Mouse (Mus musculus): Measurements from ENCODE around the gene Syngap1.

The Syngap1 gene

DNA sequence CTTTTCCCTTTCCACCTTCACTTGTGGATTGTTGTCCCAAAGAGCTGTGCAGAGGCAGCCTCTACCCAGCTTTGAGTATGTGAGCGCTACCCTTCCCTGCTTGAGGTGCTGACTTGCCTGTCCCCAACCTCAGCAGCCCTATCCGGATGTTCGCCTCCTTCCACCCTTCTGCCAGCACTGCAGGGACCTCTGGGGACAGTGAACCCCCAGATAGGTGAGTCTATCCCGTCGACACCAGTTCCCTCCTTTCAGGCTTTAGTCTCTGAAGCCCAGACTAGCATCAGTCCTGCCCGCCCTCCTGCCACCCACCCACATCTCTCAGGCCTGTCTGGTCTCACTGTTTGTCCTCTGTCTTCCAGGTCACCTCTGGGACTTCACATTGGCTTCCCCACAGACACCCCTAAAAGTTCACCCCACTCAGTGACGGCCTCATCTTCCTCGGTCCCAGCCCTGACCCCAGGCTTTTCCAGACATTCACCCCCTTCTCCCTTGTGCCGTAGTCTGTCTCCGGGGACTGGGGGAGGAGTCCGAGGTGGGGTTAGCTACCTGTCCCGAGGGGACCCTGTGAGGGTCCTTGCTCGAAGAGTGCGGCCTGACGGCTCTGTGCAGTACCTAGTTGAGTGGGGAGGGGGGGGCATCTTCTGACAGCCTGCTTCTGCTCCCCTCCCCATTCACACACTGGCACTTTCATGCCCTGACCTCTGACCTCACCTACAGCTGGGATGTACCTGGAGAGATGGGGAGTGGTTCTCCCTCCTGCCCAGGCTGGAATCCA is 3.9 kb upstream of the Syngap1 start:
- DNase-seq (ENCODE audit: low spot score in 2 of 2), result no peak

- no peak for DNase-seq (ENCODE audit: low spot score in 2 of 2)
These were observed 3.0 kb upstream of the Syngap1 start for GRCm38 (mm10) chr17:26937883-26938695.

DNA sequence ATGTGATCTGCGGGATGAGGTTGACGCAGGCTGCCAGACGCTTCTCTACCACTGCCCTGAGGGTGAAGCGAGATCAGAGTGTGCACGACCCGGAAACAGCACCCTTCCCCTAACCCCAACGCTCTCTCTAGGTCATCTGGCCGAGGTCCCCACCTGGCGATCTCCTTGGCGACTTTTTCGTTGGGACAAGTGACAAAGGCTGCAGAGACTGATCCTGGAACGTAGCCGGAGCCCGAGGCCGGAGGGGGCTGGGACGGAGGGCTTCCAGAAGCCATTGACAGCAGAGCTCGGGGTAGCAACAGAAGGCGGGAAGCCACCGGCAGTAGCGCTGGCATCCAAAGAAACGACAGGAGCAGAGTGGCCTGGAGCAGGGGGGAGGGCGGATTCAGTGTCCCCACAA is 2.3 kb upstream of the Syngap1 start:
- no peak for DNase-seq (ENCODE audit: low spot score in 2 of 2)

- peak; percentile 100 for DNase-seq (ENCODE audit: low spot score in 2 of 2)
These were observed 1.7 kb upstream of the Syngap1 start, which contains the start of gene Cuta for GRCm38 (mm10) chr17:26939178-26939972. Gene Cuta (minus strand): TSS chr17:26939569.

DNA sequence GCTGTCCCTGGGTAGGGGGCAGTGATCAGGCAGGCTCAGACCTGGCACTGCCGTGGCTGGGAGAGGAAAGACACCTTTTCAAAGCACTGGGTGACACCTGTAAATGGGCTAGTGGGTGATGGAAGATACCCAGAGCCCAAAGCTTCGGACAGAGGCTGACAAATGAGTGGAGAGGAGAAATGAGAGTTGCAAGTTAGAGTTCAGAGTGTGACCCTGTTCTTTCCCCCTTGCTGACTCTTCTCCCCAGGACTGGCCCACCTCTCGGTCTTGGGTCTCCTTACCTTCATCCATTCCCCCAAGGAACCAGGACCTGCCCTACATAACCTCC is 1.1 kb upstream of the Syngap1 start:
- DNase-seq (ENCODE audit: low spot score in 2 of 2), result no peak

DNA sequence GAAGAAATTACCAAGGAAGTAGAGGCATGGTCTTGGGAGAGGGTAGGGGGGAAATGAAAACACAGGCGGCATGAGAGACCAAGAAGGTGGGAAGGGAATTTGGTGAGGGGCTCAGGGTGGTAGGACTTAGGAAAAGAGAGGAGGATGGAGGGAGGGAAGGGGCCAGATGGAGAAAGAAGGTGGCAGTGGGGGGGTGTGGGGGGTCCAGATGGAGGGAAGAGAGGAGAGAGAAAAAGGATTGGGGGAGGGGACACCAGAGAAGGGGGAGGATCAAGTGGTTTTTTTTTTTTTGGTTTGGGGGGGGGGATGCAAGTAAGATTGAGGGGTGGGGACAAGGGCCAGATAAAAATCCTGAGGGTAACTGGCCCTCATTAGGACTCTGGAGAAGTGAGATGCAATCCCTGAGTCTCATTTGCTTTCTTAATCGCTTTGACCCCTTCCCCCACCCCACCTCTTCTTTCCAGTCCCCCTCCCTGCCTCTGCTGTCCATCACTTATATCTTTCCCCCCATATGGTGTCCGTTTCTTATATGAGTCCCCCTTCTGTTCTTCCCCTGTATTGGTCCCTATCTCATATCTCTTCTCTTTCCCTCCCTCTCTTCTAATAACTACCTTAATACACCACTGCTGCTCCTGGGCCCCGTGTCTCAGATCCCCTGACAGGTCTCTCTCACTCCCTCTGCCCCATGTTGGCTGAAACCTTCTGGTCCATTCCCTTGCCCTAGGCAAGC is 953 bp downstream of the Syngap1 start:
- DNase-seq (ENCODE audit: low spot score in 2 of 2), result no peak

DNA sequence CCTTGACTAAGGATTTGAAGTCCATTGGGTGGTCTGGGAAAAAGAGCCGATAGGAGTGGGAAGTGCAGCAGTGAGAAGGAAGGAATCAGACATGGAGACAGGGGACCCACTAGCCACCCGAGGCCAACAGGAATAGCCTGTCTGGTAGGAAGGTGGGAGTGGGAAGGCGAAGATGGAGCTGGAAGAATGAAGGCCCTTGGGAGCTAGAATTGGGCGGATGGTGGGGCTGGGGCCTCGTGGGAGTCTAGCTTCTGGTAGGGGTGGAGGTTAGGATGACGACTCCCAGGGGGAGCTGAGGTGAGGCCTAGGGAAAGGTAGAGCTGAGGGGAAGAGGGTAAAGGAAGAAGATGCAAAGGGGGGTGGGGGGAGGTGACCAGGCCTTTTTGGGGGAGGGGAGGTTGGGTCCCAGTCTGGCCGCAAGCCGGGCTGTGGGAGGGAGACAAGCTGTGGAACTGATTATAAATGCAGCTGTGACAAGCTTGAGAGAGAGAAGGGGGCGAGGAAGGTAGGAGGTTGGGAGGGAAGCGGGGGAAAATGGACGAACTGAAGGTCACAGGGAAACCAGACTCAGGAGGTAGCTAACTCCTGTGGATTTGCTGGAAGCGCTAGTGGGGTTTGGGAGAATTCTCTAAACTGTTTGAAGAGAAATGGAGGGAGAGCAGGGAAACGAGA is 4.9 kb downstream of the Syngap1 start:
- DNase-seq (ENCODE audit: low spot score in 2 of 2), result no peak

GRCm38 (mm10) chr17:26946567-26946966 is 5.5 kb downstream of the Syngap1 start:
- peak; percentile 73 to 74 for DNase-seq (ENCODE audit: low spot score in 2 of 2)

GRCm38 (mm10) chr17:26947231-26948100 is 6.4 kb downstream of the Syngap1 start:
- DNase-seq (ENCODE audit: low spot score in 2 of 2), result no peak

- peak in 1 of 2 experiments; percentile 46 for DNase-seq (ENCODE audit: low spot score in 2 of 2)
These were observed 7.4 kb downstream of the Syngap1 start for GRCm38 (mm10) chr17:26948316-26949050.

DNA sequence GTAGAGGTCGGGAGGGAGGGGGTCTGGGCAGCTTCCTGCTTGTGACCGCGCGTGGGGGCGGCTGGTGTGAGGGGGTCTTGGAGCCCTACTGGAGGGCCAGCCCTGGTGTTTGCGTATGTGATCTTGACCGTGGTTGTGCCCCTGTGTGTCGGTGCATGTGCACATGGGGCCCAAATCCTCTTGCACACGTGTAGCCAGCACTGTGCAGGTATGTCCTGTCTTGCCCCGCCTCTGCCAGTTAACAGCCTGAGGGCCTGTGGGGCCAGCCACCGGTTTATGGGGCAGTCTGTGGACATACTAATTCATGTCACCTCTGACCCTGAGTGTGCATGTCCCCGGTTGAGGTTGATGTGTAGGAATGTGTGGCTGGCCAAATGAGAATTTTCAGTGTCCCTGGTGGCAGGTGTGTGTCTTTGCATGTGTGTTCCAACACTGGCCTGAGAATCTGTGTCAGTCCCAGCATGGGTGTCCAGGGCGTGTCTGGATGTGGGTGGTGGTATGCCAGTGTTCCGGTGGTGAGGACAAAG is 8.1 kb downstream of the Syngap1 start:
- DNase-seq (ENCODE audit: low spot score in 2 of 2), result no peak

GRCm38 (mm10) chr17:26949866-26950265 is 8.8 kb downstream of the Syngap1 start:
- DNase-seq (ENCODE audit: low spot score in 2 of 2), result no peak

- DNase-seq (ENCODE audit: low spot score in 2 of 2), result no peak
These were observed 9.7 kb downstream of the Syngap1 start for GRCm38 (mm10) chr17:26950560-26951288.

DNA sequence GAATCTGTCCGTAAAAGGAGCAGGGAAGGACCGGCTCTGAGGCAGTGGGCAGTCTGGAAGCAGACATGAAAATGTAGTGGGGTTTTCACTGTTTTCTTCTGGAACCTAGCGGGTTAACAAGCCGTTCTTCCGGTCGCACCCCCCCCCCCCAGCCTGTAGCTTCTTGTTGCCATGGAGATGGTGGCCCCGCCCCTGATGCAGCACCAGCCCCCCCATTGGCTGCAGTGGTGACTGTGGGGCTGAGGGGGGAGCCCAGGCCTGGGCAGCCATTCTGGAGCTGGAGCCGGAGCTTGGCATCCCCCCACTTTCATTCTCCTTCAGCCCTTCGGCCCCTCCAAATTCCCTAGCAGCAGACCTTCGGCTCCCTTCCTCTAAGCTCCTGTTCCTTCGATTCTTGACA is 10.4 kb downstream of the Syngap1 start:
- DNase-seq (ENCODE audit: low spot score in 2 of 2), result peak; percentile 61 to 66

DNA sequence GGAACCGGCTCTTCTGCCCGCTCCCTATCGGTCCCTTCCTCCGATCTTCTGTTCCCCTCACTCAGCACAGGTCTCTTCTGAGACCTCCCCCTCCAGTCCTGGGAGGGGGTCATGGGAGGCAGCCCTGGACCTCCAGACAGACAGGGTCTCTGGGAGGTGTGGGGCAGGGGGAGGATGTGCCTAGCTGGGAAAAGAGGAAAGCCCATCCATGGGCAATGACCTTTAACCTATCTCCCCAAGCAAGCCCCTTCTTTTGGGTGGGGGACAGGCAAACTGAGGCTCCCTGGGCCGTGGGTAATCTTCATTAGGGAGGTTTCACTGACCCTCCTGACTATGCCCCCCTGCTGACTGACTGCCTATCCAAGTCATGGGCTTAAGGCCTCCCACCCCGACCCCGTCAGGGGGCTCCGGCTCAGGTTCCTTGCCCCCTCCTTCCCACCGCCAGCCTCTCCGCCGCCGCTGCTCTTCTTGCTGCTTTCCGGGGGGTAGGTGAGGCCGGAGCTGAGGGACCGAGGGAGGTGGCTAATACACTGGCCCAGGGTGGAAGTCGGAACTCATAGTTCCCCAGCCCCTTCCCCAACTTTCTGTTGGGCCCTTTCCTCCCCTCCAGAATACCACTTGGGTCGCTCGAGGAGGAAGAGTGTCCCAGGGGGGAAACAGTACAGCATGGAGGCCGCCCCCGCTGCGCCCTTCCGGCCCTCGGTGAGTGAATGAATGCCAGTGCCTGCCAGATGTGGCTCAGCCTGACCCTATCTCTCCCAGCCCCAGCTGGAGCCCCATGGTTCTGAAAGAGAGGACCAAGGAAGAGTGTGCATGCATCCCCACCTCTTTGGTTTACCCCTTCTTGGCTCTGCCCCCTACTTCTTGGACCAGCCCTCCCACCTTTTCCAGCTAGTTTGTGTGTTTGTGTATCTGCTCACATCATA is 11.2 kb downstream of the Syngap1 start:
- no peak for DNase-seq (ENCODE audit: low spot score in 2 of 2)

GRCm38 (mm10) chr17:26953201-26953600 is 12.1 kb downstream of the Syngap1 start:
- no peak for DNase-seq (ENCODE audit: low spot score in 2 of 2)

DNA sequence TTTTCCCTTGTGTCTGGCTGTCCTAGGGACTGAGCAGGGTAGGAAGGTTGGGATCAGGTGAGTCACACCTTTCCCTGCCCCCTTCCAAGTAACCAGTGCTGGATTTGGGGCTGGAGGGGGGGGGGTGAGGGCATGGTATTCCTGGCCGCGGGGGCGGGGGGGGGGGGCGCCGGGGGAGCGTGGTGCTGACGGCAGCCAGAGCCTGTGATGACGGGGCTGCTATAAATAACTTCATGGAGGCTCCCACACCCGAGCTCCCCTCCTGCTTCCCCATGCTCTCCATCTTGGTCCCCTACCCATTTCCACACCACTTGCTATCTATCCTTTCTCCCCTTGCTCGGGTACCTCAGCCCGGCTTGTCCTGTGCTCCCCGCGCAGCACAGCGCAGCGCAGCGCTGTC is 12.7 kb downstream of the Syngap1 start:
- no peak for DNase-seq (ENCODE audit: low spot score in 2 of 2)

Measured in heart, adult 9 months (tissue).